In the genomic region with DNA sequence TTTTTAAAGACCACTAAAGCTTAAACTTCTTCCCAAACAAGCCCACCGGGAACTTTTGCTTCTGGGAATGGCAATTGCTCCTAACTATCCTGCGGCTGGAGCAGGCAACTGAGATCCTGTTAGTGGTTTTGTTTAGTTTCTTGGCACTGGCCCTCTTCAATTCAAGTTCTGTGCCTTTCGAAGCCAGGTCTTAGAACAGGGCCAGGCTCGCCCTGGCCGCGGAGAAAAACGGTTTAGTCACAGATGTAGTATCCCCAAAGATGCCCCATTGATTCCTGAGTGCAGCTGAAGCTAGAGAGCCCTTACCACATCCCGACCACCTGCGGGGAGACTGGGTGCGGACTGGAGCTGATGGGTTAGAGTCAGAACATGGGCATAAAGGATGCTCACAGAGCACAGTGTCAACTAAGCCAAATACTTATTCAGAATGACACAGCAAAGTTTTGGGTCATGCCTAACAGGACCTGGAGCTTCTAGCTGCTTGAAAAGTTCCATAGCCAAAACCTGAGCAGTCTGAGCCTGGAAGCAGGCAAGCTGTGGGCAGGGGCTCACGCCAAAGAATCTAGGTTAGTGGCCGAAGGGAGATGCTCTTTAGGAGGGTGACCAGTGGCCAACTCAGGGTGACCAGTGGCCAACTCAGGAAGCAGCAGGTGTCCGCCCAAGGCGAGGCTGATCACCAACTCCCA, we compare ENCODE assay signal across 9 mouse cellular contexts. TPM values are rescaled to one million over a fixed set of nuclear protein-coding genes. Genes with fewer than 3 reads are reported as not detected.
DNase-seq lines count a peak whose midpoint lies in the region; ATAC-seq and TF ChIP-seq lines count a peak whose summit lies in the region.
"Had no signal": no experiment of that assay in that cellular context is flagged by ENCODE, and none has a peak within 500 bp of the region (broad histone marks: within the 10 kb centered on the region; RNA-seq: fewer than 3 reads in every experiment).

No protein-coding gene starts in this region.

- TF ChIP-seq EP300 in liver, postnatal 0 days (IDR thresholded peaks at IDR 0.05; ENCODE audit: low read depth) = no peak

- H3K4me1 ChIP-seq in kidney, embryonic 14.5 days (ENCODE audit: control insufficient read depth, insufficient read depth, low read length) = 0 out of 2 replicates have a peak, but pooled peaks cover 3% of the 10 kb centered on the region
- no peaks in the 10 kb centered on the region for H3K4me1 ChIP-seq in bone marrow macrophage, adult 2 months (ENCODE audit: control insufficient read depth, insufficient read depth, low read length)
- H3K4me1 ChIP-seq in heart, embryonic 13.5 days = peaks cover 25% of the 10 kb centered on the region
- H3K4me1 ChIP-seq in liver, postnatal 0 days (ENCODE audit: insufficient read depth) = peaks cover 4% of the 10 kb centered on the region; the same call in 1 of the 2 replicates

- H3K27me3 ChIP-seq in kidney, embryonic 14.5 days (ENCODE audit: control insufficient read depth, insufficient read depth, low read length) = no peaks in the 10 kb centered on the region
- 0 out of 2 replicates have a peak, but pooled peaks cover 3% of the 10 kb centered on the region for H3K27me3 ChIP-seq in heart, embryonic 13.5 days (replicated peaks)
- H3K27me3 ChIP-seq in liver, postnatal 0 days (ENCODE audit: insufficient read depth, low read length) = no peaks in the 10 kb centered on the region

- H3K4me3 ChIP-seq in kidney, embryonic 14.5 days (ENCODE audit: low read length) = peak overlapping the region; percentile 68
- peak overlapping the region; percentile 54 for H3K4me3 ChIP-seq in bone marrow macrophage, adult 2 months (ENCODE audit: insufficient read depth, low read length)
- H3K4me3 ChIP-seq in heart, embryonic 13.5 days = peak overlapping the region; percentile 73
- peak overlapping the region; percentile 52 for H3K4me3 ChIP-seq in liver, postnatal 0 days (ENCODE audit: low read depth, low read length)

- TF ChIP-seq CTCF in bone marrow macrophage, adult 2 months (IDR thresholded peaks at IDR 0.05; ENCODE audit: low read depth, low read length) = no peak
- no peak for TF ChIP-seq CTCF in liver, postnatal 0 days (IDR thresholded peaks at IDR 0.05; ENCODE audit: low read depth)

- no peaks in the 10 kb centered on the region for H3K36me3 ChIP-seq in kidney, embryonic 14.5 days (ENCODE audit: control insufficient read depth, insufficient read depth, low read length)
- no peaks in the 10 kb centered on the region for H3K36me3 ChIP-seq in heart, embryonic 13.5 days
- H3K36me3 ChIP-seq in liver, postnatal 0 days (replicated peaks; ENCODE audit: insufficient read depth, low read length) = no peaks in the 10 kb centered on the region

- no peak for DNase-seq in kidney, postnatal 10 days
- no peak for DNase-seq in liver, postnatal 0 days
- no peak for DNase-seq in right cerebral cortex, postnatal 25 days
- no peak for DNase-seq in adrenal gland, postnatal 10 days
- no peak for DNase-seq in right cerebral cortex, adult 18-20 months

- 36% methylated on average over 14 of the region's 14 CpGs for WGBS in kidney, embryonic 14.5 days
- WGBS in heart, embryonic 13.5 days = 40% methylated on average over 14 of the region's 14 CpGs
- 36% methylated on average over 14 of the region's 14 CpGs for WGBS in liver, postnatal 0 days (ENCODE audit: insufficient replicate concordance)

- peak; percentile 22; the same call in 1 of the 2 replicates for ATAC-seq in kidney, embryonic 14.5 days (ENCODE audit: low FRiP score, low TSS enrichment)
- ATAC-seq in heart, embryonic 13.5 days (ENCODE audit: extremely low read depth, insufficient number of reproducible peaks, low FRiP score, low TSS enrichment) = 0 out of 2 replicates have a peak, but pooled peaks have one; percentile 33
- no peak for ATAC-seq in liver, postnatal 0 days

- no peak overlapping the region for H3K27ac ChIP-seq in kidney, embryonic 14.5 days (ENCODE audit: low read depth, low read length)
- H3K27ac ChIP-seq in bone marrow macrophage, adult 2 months (ENCODE audit: insufficient read depth, low read depth, low read length) = no peak overlapping the region
- H3K27ac ChIP-seq in heart, embryonic 13.5 days (replicated peaks) = no peak overlapping the region
- H3K27ac ChIP-seq in liver, postnatal 0 days (ENCODE audit: low read depth) = no peak overlapping the region

- no peak for TF ChIP-seq POLR2A in bone marrow macrophage, adult 2 months (IDR thresholded peaks at IDR 0.05; ENCODE audit: borderline replicate concordance, low read depth, low read length)

- no peaks in the 10 kb centered on the region for H3K9me3 ChIP-seq in kidney, embryonic 14.5 days (ENCODE audit: control insufficient read depth, low read length)
- 0 out of 2 replicates have a peak, but pooled peaks cover 3% of the 10 kb centered on the region for H3K9me3 ChIP-seq in heart, embryonic 13.5 days
- no peaks in the 10 kb centered on the region for H3K9me3 ChIP-seq in liver, postnatal 0 days (ENCODE audit: low read length)

- H3K9ac ChIP-seq in kidney, embryonic 14.5 days (ENCODE audit: low read depth, low read length) = peak overlapping the region; percentile 64
- peak overlapping the region; percentile 80 for H3K9ac ChIP-seq in heart, embryonic 13.5 days
- no peak overlapping the region for H3K9ac ChIP-seq in liver, postnatal 0 days (replicated peaks)

- H3K4me2 ChIP-seq in kidney, embryonic 14.5 days (replicated peaks; ENCODE audit: low read depth, low read length) = peak overlapping the region; percentile 96
- H3K4me2 ChIP-seq in heart, embryonic 13.5 days = peak overlapping the region; percentile 98
- H3K4me2 ChIP-seq in liver, postnatal 0 days (ENCODE audit: low read depth, low read length) = peak overlapping the region; percentile 88

RNA-seq across cellular contexts. Expression of a gene that starts 1.6 kb away (rescaled TPM):
- polyA plus RNA-seq in kidney, embryonic 14.5 days (2014; fragmentation: Nextera tagmentation; extraction: Ambion mirVana) = 10.0 and 13.5 TPM in 2 replicates
- polyA plus RNA-seq in bone marrow macrophage, adult 2 months (2012; ENCODE audit: insufficient read depth, insufficient read length, missing spikeins) = 0.20 and 0.39 TPM in 2 replicates
- polyA plus RNA-seq in heart, embryonic 13.5 days (2015; fragmentation: Nextera tagmentation; extraction: Ambion mirVana) = 6.3 and 6.5 TPM in 2 replicates
- 0.95 and 2.5 TPM in 2 replicates for polyA plus RNA-seq in liver, postnatal 0 days (2015; fragmentation: Nextera tagmentation; extraction: Ambion mirVana)
- total RNA-seq in adrenal gland, postnatal 10 days (2021) = 10 to 100 TPM in 1 of 2 experiments, 1 to 10 TPM in 1; 2.6 to 14.1 TPM

RNA-seq across cellular contexts. Expression of a gene that starts 48.3 kb away (rescaled TPM):
- polyA plus RNA-seq in kidney, embryonic 14.5 days (2014; fragmentation: Nextera tagmentation; extraction: Ambion mirVana) = not detected in 2 replicates
- not detected in 2 replicates for polyA plus RNA-seq in bone marrow macrophage, adult 2 months (2012; ENCODE audit: insufficient read depth, insufficient read length, missing spikeins)
- not detected in 2 replicates for polyA plus RNA-seq in heart, embryonic 13.5 days (2015; fragmentation: Nextera tagmentation; extraction: Ambion mirVana)
- not detected in 2 replicates for polyA plus RNA-seq in liver, postnatal 0 days (2015; fragmentation: Nextera tagmentation; extraction: Ambion mirVana)
- not detected for total RNA-seq in adrenal gland, postnatal 10 days (2021)
- polyA plus RNA-seq: large intestine, adult 2 months had no signal
